ENCODE assay signal across 8 mouse cellular contexts in the genomic region with DNA sequence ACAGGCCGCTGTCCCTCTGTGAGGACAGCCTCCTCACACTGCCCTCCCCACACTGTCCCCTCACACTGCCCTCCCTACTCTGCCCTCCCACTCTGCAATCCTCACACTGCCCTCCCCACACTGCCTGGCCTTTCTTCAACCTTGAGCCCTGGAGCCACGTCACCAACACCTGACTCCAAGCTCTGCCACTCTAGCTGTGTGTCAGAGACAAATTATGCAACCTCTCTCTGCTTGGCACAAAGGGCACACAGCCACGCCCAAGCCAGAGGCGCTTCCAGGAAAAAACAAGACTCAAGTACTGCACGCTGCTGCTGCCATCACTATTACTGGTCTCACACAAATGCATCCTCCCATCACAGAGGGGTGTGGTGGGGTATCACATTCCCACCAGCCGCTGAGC. TPM values are rescaled to one million over a fixed set of nuclear protein-coding genes. Genes with fewer than 3 reads are reported as not detected.
DNase-seq lines count a peak whose midpoint lies in the region; ATAC-seq and TF ChIP-seq lines count a peak whose summit lies in the region.
"Had no signal": no experiment of that assay in that cellular context is flagged by ENCODE, and none has a peak within 500 bp of the region (broad histone marks: within the 10 kb centered on the region; RNA-seq: fewer than 3 reads in every experiment).

No protein-coding gene starts in this region.

- no peak for TF ChIP-seq EP300 in heart, postnatal 0 days (IDR thresholded peaks at IDR 0.05; ENCODE audit: low read depth)
- no peak; the same call in 1 of the 2 replicates for TF ChIP-seq EP300 in lung, postnatal 0 days (IDR thresholded peaks at IDR 0.05)

- no peak for TF ChIP-seq CTCF in heart, postnatal 0 days (IDR thresholded peaks at IDR 0.05; ENCODE audit: low read depth)
- TF ChIP-seq CTCF in lung, postnatal 0 days (IDR thresholded peaks at IDR 0.05): no peak

- H3K27ac ChIP-seq in heart, postnatal 0 days (ENCODE audit: low read depth): peak overlapping the region; percentile 80
- H3K27ac ChIP-seq in lung, postnatal 0 days (ENCODE audit: low read length): 0 out of 2 replicates have a peak overlapping the region, but pooled peaks have one; percentile 22
- H3K27ac ChIP-seq: left cerebral cortex, adult 2 months had no signal

- H3K27me3 ChIP-seq in heart, postnatal 0 days (ENCODE audit: control insufficient read depth, insufficient read depth, low read length): no peaks in the 10 kb centered on the region
- H3K27me3 ChIP-seq in lung, postnatal 0 days (replicated peaks; ENCODE audit: insufficient read depth, low read length): no peaks in the 10 kb centered on the region

- H3K36me3 ChIP-seq in heart, postnatal 0 days (replicated peaks; ENCODE audit: control insufficient read depth, insufficient read depth, low read length): no peaks in the 10 kb centered on the region
- H3K36me3 ChIP-seq in lung, postnatal 0 days (ENCODE audit: insufficient read depth, low read length): no peaks in the 10 kb centered on the region

- no peak overlapping the region for H3K9ac ChIP-seq in heart, postnatal 0 days (replicated peaks; ENCODE audit: low read depth, low read length)
- no peak overlapping the region for H3K9ac ChIP-seq in lung, postnatal 0 days (replicated peaks; ENCODE audit: low read depth)

- H3K9me3 ChIP-seq in heart, postnatal 0 days (replicated peaks; ENCODE audit: control insufficient read depth, low read length): no peaks in the 10 kb centered on the region
- no peaks in the 10 kb centered on the region for H3K9me3 ChIP-seq in lung, postnatal 0 days (ENCODE audit: low read length)

- no peak overlapping the region for H3K4me3 ChIP-seq in heart, postnatal 0 days (ENCODE audit: low read depth, low read length)
- no peak overlapping the region for H3K4me3 ChIP-seq in lung, postnatal 0 days (ENCODE audit: low read depth, low read length)
- H3K4me3 ChIP-seq: left cerebral cortex, adult 2 months had no signal

- H3K4me1 ChIP-seq in heart, postnatal 0 days (ENCODE audit: control insufficient read depth, insufficient read depth): peaks cover 85% of the 10 kb centered on the region
- H3K4me1 ChIP-seq in lung, postnatal 0 days (ENCODE audit: insufficient read depth, low read depth, low read length): peaks cover 56% of the 10 kb centered on the region

- 64% methylated on average over 6 of the region's 6 CpGs for WGBS in heart, postnatal 0 days
- 27% methylated on average over 6 of the region's 6 CpGs for WGBS in lung, postnatal 0 days

- peak; percentile 82 for DNase-seq in 3134 (ENCODE audit: extremely low read depth, insufficient read length, low spot score)
- DNase-seq in CD4-positive, CD25-positive, alpha-beta regulatory T cell, adult 2 months (ENCODE audit: low read depth, low spot score): peak; percentile 47
- no peak for DNase-seq in heart, postnatal 0 days (ENCODE audit: low spot score)
- peak; percentile 84 for DNase-seq in lung, postnatal 0 days (ENCODE audit: low spot score)
- DNase-seq in thymus, postnatal 25 days: no peak
- DNase-seq in cerebellum, adult 18-20 months: no peak
- no peak for DNase-seq in left cerebral cortex, adult 9 months (ENCODE audit: low spot score in 2 of 2)

- H3K4me2 ChIP-seq in heart, postnatal 0 days (ENCODE audit: low read depth, low read length): no peak overlapping the region
- H3K4me2 ChIP-seq in lung, postnatal 0 days (replicated peaks; ENCODE audit: low read depth, low read length): no peak overlapping the region

- no peak; the same call in 1 of the 2 replicates for ATAC-seq in heart, postnatal 0 days (ENCODE audit: insufficient read depth, low read depth)
- peak; percentile 48 for ATAC-seq in lung, postnatal 0 days

RNA-seq across cellular contexts. Expression of a gene that starts 12.9 kb away (rescaled TPM):
- total RNA-seq in heart, postnatal 0 days (2014; rRNA removed; ENCODE audit: low replicate concordance): 70.6 and 111 TPM in 2 replicates
- 31.8 and 32.7 TPM in 2 replicates for polyA plus RNA-seq in heart, postnatal 0 days (2015; fragmentation: Nextera tagmentation; extraction: Ambion mirVana)
- polyA plus RNA-seq in lung, postnatal 0 days (2015; fragmentation: Nextera tagmentation; extraction: Ambion mirVana): 55.3 and 56.7 TPM in 2 replicates

RNA-seq across cellular contexts. Expression of a gene that starts 44.0 kb away (rescaled TPM):
- total RNA-seq in heart, postnatal 0 days (2014; rRNA removed; ENCODE audit: low replicate concordance): 12.9 and 19.4 TPM in 2 replicates
- 1.8 and 2.9 TPM in 2 replicates for polyA plus RNA-seq in heart, postnatal 0 days (2015; fragmentation: Nextera tagmentation; extraction: Ambion mirVana)
- polyA plus RNA-seq in lung, postnatal 0 days (2015; fragmentation: Nextera tagmentation; extraction: Ambion mirVana): 10.6 and 10.8 TPM in 2 replicates

Comparison
In these comparisons a context has a peak if more than half of its experiments do, and no peak if none do; other contexts are left out.
1. DNase-seq: peak in 3134 (single experiment), CD4-positive, CD25-positive, alpha-beta regulatory T cell, adult 2 months (single experiment) and lung, postnatal 0 days (single experiment); none in heart, postnatal 0 days (single experiment), thymus, postnatal 25 days (single experiment), cerebellum, adult 18-20 months (0 of 2) and left cerebral cortex, adult 9 months (0 of 2).